In the genomic region with DNA sequence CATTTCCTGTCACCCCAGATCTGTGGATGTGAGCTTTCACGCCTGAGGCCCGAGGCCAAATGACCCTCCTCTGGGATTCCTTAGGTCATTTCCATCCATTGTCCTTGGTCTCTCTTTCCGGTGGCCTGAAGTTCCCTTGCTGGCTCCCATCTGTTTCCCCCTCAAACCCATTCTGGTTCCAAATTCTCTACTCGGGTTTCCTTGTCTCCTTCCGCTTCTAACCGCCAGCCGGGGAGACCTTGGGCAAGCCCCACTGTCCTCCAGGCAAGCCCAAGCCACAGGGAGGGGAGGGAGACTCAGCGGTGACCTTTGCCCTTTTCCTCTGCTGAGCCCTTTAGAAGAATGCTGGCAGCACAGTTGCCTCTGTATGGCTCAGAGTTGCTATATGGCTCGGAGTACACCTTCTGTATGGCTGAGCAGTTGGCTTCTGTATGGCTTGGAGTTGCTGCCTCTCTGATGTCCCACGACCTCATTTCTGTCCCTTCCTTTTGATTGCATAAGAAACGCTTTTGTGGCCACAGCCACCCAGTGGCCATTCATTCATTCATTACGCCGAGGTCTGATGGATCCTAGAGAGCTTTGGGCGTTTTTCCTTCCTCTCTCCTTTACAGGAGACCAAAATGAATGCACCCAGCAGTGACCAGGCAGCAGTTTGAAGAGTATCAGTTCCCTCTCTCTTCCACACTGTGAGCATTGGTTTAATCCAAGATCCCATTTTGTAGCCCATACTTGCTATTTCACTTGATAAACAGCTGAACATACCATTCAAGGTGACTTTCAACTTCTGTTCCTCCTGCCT, we compare ENCODE assay signal across 8 mouse cellular contexts. TPM values are rescaled to one million over a fixed set of nuclear protein-coding genes. Genes with fewer than 3 reads are reported as not detected.
DNase-seq lines count a peak whose midpoint lies in the region; TF ChIP-seq lines count a peak whose summit lies in the region.

No protein-coding gene starts in this region.

- H3K27ac ChIP-seq in left cerebral cortex, adult 2 months, result no peak overlapping the region

- DNase-seq in Muller cell, postnatal 12 days (ENCODE audit: inconsistent ontology term), result peak; percentile 44
- peak; percentile 87 for DNase-seq in embryo, embryonic 10 days (ENCODE audit: low spot score)
- DNase-seq in kidney, adult 18-20 months, result peak; percentile 63
- DNase-seq in lung, postnatal 10 days, result peak; percentile 77
- DNase-seq in left cerebral cortex, adult 2 months (ENCODE audit: extremely low spot score in 1 of 2, low spot score in 2 of 2), result no peak
- no peak for DNase-seq in layer of hippocampus, postnatal 14 days (ENCODE audit: low spot score in 2 of 2)
- no peak for DNase-seq in urinary bladder, postnatal 14 days (ENCODE audit: low spot score)
- no peak for DNase-seq in cerebellum, adult 9-11 months

- TF ChIP-seq CTCF in left cerebral cortex, adult 2 months (IDR thresholded peaks at IDR 0.05), result no peak

- intact Hi-C loops in left cerebral cortex, adult 2 months (cut with DNase I), result no loop called here

- H3K4me3 ChIP-seq in left cerebral cortex, adult 2 months, result no peak overlapping the region

RNA-seq across cellular contexts. Expression of gene Ldlrap1, which starts 11.5 kb away (rescaled TPM):
- total RNA-seq in left cerebral cortex, adult 2 months (2021), result 1 to 10 TPM; 3.4 to 3.7 TPM
- total RNA-seq in layer of hippocampus, postnatal 14 days (2021), result 1 to 10 TPM; 4.6 to 4.8 TPM

Comparison
In these comparisons a context has a peak if more than half of its experiments do, and no peak if none do; other contexts are left out.
1. DNase-seq: peak in Muller cell, postnatal 12 days (single experiment), embryo, embryonic 10 days (single experiment), kidney, adult 18-20 months (single experiment) and lung, postnatal 10 days (single experiment); none in left cerebral cortex, adult 2 months (0 of 2), layer of hippocampus, postnatal 14 days (0 of 2), urinary bladder, postnatal 14 days (single experiment) and cerebellum, adult 9-11 months (single experiment).